Mouse (Mus musculus) liver, embryonic 14.5 days (tissue): ENCODE data around the gene Tmem262. TPM values are rescaled to one million over a fixed set of nuclear protein-coding genes. Genes with fewer than 3 reads are reported as not detected.

ENCODE experiments used
- ATAC-seq: fragments of 200-750 bp; cut with Nextera tagmentation; 2 replicates; pipeline ENCODE4 v1.8.0; 2017; ENCODE audit warnings: moderate number of reproducible peaks, mild to moderate bottlenecking, moderate library complexity; ENCODE audit not compliant: insufficient read depth
- DNase-seq, 3 experiments: peaks; one replicate each; pipeline ENCODE4 v3.0.0-alpha.2; 2012 to 2013; ENCODE audit warnings: low read depth in 3 of 3, low spot score in 3 of 3
- H3K27ac ChIP-seq: fragments of 300-500 bp; sonication (generic); 2 replicates; pipeline ENCODE4 v1.5.1; 2014; ENCODE audit warnings: moderate library complexity, mild to moderate bottlenecking, control low read depth, inconsistent platforms
- H3K27me3 ChIP-seq: fragments of 300-500 bp; sonication (generic); 2 replicates; pipeline ENCODE4 v1.6.1; 2014; ENCODE audit warnings: mild to moderate bottlenecking, low read length, moderate library complexity; ENCODE audit not compliant: control insufficient read depth, insufficient read depth
- H3K36me3 ChIP-seq: fragments of 300-500 bp; sonication (generic); replicated peaks from 2 replicates; pipeline ENCODE4 v1.6.1; 2014; ENCODE audit warnings: low read depth; ENCODE audit not compliant: control insufficient read depth, insufficient read depth
- H3K4me1 ChIP-seq, 2 experiments: fragments of 200-500 bp in 1 of 2; fragments of 300-500 bp in 1 of 2; sonication (generic) in 1 of 2; replicated peaks; 2 replicates each; pipeline ENCODE4 v1.6.1; 2012 to 2014; ENCODE audit warnings: antibody characterized with exemption in 1 of 2, inconsistent platforms in 1 of 2, low read length in 1 of 2; ENCODE audit not compliant: control insufficient read depth in 2 of 2, insufficient read depth in 2 of 2
- H3K4me2 ChIP-seq: fragments of 300-500 bp; sonication (generic); 2 replicates; pipeline ENCODE4 v1.6.1; 2014; ENCODE audit warnings: low read depth, mild to moderate bottlenecking, control low read depth, moderate library complexity
- H3K4me3 ChIP-seq, 2 experiments: fragments of 200-500 bp in 1 of 2; fragments of 300-500 bp in 1 of 2; sonication (generic) in 1 of 2; 2 replicates each; pipeline ENCODE4 v1.5.1; 2012 to 2014; ENCODE audit warnings: low read depth in 2 of 2, low read length in 2 of 2, mild to moderate bottlenecking in 2 of 2, control low read depth in 1 of 2, inconsistent platforms in 1 of 2, moderate library complexity in 1 of 2; ENCODE audit not compliant: insufficient read depth in 1 of 2
- H3K9ac ChIP-seq: fragments of 300-500 bp; sonication (generic); replicated peaks from 2 replicates; pipeline ENCODE4 v1.6.1; 2014; ENCODE audit warnings: mild to moderate bottlenecking, control low read depth, moderate library complexity
- H3K9me3 ChIP-seq: fragments of 300-500 bp; sonication (generic); 2 replicates; pipeline ENCODE4 v1.6.1; 2016; ENCODE audit warnings: low read length, mixed read lengths; ENCODE audit not compliant: control insufficient read depth
- CTCF ChIP-seq: IDR thresholded peaks from 2 replicates; pipeline ENCODE4 v1.5.1; 2016; ENCODE audit warnings: antibody characterized with exemption, low read depth, control low read depth
- EP300 ChIP-seq: IDR thresholded peaks from 2 replicates; pipeline ENCODE4 v1.6.1; 2016; ENCODE audit warnings: antibody characterized with exemption, low read depth
- WGBS: fragments of 180-500 bp; shearing (Covaris S2); extraction: QIAGEN DNeasy Blood & Tissue Kit; methylation state at CpG from one replicate; pipeline ENCODE4 v1.1.7; 2014; ENCODE audit not compliant: insufficient replicate concordance; 5-methylcytosine and 5-hydroxymethylcytosine counted together
- polyA plus RNA-seq, 2 experiments: library from polyadenylated mRNA; depleted of rRNA in 1 of 2; stranded (reverse) in 1 of 2; unstranded in 1 of 2; fragments of >200 nt; fragmentation: Nextera tagmentation in 1 of 2; extraction: Ambion mirVana in 1 of 2; gene quantifications; 2 replicates each; pipeline versions ENCODE4 v1.2.1 to v1.2.3; 2012 to 2014

The Tmem262 gene
- polyA plus RNA-seq, 2 experiments: not detected

GRCm38 (mm10) chr19:6047154-6047898 lies 32.5 kb upstream of the Tmem262 start:
- Histone ChIP-seq H3K9ac (peak overlapping the region; percentile 97), H3K4me2 (peak overlapping the region; percentile 99), H3K27me3 (no peaks in the 10 kb centered on the region), H3K27ac (peak overlapping the region; percentile 96), H3K9me3 (no peaks in the 10 kb centered on the region), H3K4me3 (peak overlapping the region; percentile 90 to 91), H3K4me1 (peaks cover 15 to 21% of the 10 kb centered on the region in 2 experiments), H3K36me3 (peaks cover 42% of the 10 kb centered on the region)
- DNase-seq (no peak), ATAC-seq (peak; percentile 13)
- TF ChIP-seq CTCF (peak; percentile 8; the same call in 1 of the 2 replicates), EP300 (no peak)
- 2% methylated on average over 43 of the region's 44 CpGs for WGBS

- Histone ChIP-seq H3K27ac (peak overlapping the region; percentile 96), H3K4me1 (peaks cover 15 to 21% of the 10 kb centered on the region in 2 experiments), H3K9me3 (no peaks in the 10 kb centered on the region), H3K27me3 (no peaks in the 10 kb centered on the region), H3K9ac (peak overlapping the region; percentile 97), H3K4me3 (peak overlapping the region; percentile 90 to 91), H3K4me2 (peak overlapping the region; percentile 99), H3K36me3 (peaks cover 47% of the 10 kb centered on the region)
- DNase-seq: no peak
- ATAC-seq: no peak
- 71% methylated on average over 8 of the region's 8 CpGs for WGBS
- TF ChIP-seq CTCF (no peak), EP300 (no peak)
These were observed 32.0 kb upstream of the Tmem262 start for GRCm38 (mm10) chr19:6047899-6048166.

GRCm38 (mm10) chr19:6048681-6049410 lies 31.0 kb upstream of the Tmem262 start:
- ATAC-seq (no peak), DNase-seq (no peak)
- no peaks in the 10 kb centered on the region for H3K9me3 ChIP-seq
- no peaks in the 10 kb centered on the region for H3K27me3 ChIP-seq
- WGBS: 55% methylated on average over 11 of the region's 11 CpGs
- peaks cover 15 to 21% of the 10 kb centered on the region in 2 experiments for H3K4me1 ChIP-seq
- peak overlapping the region; percentile 99 for H3K4me2 ChIP-seq
- peaks cover 56% of the 10 kb centered on the region for H3K36me3 ChIP-seq
- no peak overlapping the region for H3K27ac ChIP-seq
- TF ChIP-seq CTCF (no peak), EP300 (no peak)
- H3K9ac ChIP-seq: no peak overlapping the region
- H3K4me3 ChIP-seq: 0 out of 4 replicates have a peak overlapping the region, but pooled peaks of 1 of the 2 experiments have one; percentile 12

GRCm38 (mm10) chr19:6052516-6052915 lies 27.3 kb upstream of the Tmem262 start:
- Histone ChIP-seq H3K27ac (no peak overlapping the region), H3K9me3 (no peaks in the 10 kb centered on the region), H3K4me2 (no peak overlapping the region), H3K9ac (no peak overlapping the region), H3K4me1 (peaks cover 19 to 20% of the 10 kb centered on the region in 2 experiments), H3K36me3 (peaks cover 77% of the 10 kb centered on the region), H3K27me3 (no peaks in the 10 kb centered on the region), H3K4me3 (no peak overlapping the region)
- no peak for DNase-seq
- WGBS: 85% methylated on average over 7 of the region's 7 CpGs
- no peak for ATAC-seq
- no peak for TF ChIP-seq EP300
- no peak for TF ChIP-seq CTCF

- Histone ChIP-seq H3K9me3 (no peaks in the 10 kb centered on the region), H3K4me3 (no peak overlapping the region), H3K27ac (no peak overlapping the region), H3K36me3 (peaks cover 75% of the 10 kb centered on the region), H3K27me3 (no peaks in the 10 kb centered on the region), H3K4me1 (peaks cover 13% of the 10 kb centered on the region in 2 experiments), H3K9ac (no peak overlapping the region), H3K4me2 (no peak overlapping the region)
- no peak for DNase-seq
- WGBS: 81% methylated on average over 5 of the region's 5 CpGs
- no peak for ATAC-seq
- TF ChIP-seq EP300 (no peak), CTCF (no peak)
These were observed 25.5 kb upstream of the Tmem262 start for GRCm38 (mm10) chr19:6054296-6054695.
